Mouse (Mus musculus) MN1 (cell line): ENCODE results near the gene Mrpl34.
"Not testable (repeated sequence)": the region's sequence is repeated elsewhere in the genome, so short reads cannot be mapped to it uniquely, and the experiment has no call there.

Experiments used
- DNase-seq: peaks from one replicate; pipeline ENCODE4 v3.0.0-alpha.2; 2016; ENCODE audit warnings: low spot score

The Mrpl34 gene

DNA sequence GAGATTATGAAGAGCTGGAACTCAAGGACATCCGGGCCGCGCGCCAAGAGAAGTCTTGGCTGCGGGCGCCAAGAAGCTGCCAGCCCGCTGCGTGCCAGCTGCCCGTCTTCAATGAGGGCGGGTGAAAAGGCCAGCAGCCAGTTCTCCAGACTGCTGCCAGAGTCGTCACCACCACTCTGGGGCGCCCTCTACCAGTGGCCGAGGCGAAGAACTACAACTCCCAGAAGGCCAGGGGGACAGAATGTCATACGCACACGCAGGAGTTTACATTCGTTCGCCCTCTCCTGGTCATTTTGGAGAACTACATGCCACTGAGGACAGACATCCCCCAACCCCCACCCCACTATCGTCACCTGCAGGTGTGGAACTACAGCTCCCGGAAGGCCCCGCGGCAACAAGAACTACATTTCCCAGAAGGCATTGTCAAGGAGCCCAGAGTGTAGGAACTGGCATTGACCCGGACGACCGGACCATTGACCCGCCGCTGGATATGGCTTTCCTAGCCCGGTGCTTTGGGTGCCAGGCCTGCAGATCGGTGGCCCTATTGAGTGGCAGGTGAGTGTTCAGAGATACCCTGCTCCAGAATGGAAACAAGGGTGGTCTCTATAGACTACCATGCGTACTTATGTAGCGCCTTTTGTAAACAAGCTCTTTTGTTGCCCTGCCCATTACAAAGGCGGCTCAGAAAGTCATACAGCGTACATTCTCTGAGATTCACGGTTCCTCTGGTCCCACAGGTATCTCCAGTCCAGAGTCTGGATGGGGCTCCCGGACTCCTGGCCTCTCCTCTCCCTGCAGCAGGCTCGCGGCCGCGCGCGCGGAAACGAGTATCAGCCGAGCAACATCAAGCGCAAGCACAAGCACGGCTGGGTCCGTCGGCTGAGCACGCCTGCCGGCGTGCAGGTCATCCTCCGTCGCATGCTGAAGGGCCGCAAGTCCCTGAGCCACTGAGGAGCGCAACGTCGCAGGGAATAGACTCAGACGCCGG, at the start of gene Mrpl34:
Mrpl34 (plus strand) TSS at position 447 of the 988 bp plus-strand sequence.
- DNase-seq: peak; percentile 100

DNA sequence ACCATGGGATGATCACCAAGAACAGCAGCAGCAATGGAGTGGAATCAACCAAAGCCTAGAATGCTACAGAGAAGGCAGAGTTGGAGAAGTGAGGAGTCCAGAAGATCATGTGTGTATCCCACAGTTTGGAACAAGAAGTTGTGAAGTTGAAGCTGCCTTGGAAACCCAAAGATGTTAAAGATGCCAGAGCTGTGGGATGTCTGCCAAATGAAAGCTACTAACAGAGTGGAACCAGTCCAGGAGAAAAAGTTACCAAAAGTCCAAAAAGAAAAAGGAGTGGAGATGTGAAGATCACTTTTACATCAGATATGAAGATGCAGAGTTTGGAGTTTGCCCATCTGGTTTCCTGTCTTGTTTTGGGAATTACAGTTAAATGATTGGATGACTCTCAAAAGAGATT, 42.6 kb upstream of the Mrpl34 start:
- no peak for DNase-seq

DNA sequence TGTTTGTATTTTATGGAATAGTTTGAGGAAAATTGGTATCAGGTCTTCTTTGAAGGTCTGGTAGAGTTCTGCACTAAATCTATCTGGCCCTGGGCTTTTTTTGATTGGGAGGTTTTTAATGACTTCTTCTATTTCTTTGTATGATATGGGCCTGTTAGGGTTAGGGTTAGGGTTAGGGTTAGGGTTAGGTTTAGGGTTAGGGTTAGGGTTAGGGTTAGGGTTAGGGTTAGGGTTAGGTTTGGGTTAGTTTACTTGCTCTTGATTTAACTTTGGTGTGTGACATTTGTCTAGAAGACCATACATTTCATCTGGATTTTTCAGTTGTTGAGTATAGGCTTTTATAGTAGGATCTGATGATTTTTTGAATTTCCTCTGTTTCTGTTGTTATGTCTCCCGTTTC, 31.8 kb upstream of the Mrpl34 start:
- not testable (repeated sequence) for DNase-seq

DNA sequence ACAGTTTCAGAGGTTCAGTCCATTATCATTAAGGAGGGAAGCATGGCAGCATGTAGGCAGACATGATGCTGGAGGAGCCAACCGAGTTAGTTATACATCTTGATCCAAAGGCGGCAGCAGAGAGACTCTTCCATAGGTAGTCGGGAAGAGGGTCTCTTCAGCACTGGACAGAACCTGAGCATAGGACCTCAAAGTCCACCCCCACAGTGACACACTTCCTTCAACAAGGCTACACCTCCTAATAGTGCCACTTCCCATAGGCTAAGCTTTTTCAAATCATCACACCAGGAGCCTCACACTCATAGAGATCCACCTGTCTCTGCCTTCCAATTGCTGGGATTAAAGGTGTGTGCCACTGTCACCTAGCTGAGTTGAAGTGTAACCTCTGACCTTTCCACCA, 27.7 kb upstream of the Mrpl34 start:
- no peak for DNase-seq

DNA sequence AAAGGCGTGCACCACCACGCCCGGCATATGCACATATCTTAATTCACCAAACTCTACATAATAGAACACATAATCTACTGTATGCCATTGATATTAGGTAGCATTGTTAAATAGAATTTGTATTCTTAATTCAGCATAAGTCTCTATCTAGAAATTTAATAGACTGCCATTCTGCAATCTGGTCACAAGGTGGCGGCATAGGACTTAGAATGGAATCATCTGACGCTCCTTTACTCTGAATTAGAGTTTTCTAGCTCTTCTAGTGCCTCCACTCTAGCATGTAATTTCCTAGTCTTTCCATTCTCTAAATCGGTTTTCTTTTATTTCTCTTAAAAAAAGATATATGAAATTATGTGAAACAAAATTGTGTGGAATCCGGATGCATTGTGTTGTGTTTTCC, 23.4 kb upstream of the Mrpl34 start:
- peak; percentile 85 for DNase-seq

DNA sequence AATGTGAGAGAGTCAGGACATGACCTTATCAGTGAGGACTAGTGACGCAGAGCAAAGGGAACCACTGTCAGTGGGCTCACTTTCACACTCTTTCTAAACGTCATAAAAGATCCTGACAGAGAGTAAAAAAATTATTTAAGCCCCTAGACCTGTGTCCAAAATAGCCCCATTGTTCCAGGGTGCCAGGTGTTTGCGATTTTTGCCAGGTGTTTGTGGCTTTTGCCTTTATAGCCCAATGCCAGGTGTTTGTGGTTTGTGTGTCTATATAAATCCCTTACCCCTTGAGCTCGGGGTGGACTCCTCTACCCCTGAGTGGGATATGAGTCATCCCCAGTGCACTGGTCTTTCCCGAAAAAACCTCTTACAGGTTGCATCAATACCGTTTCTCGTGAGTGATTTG, 19.7 kb upstream of the Mrpl34 start:
- DNase-seq: no peak

DNA sequence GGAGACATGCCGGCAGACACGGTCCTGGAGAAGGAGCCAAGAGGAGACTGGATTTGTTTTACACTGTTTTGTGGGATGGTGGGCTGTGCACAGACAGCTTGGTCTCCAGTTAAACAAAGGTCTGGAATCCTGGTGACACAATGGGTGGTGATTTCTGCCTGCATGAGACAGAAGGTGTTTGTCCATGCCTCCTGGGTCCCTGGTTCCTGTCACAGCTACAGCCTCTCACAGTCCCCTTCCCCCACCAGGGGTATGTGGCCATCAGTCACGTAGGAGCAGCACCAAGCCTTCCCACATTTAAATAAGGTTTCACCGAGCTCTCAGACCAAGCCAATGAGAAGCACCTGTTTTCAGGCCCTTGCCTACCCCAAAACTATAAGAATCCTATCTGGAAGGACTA, 13.4 kb upstream of the Mrpl34 start:
- no peak for DNase-seq

DNA sequence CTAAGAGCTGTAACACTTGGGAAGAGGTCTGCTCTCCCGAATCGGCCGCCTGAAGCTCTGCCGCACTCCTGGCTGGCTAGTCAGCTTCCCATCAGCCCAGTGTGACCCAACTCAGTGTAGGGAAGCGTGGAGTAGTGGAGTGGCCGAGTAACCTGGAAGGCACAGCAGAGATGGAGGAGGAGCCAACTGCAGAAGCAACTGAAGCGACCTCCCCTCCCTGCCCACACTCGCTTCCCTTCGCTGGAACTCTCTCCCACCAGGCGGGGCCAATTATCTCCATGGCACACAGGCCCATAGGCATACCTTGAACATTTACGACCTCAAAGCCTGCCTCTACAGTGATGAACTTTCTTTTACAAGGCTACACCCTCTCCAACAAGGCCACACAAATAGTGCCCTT, 13.0 kb upstream of the Mrpl34 start:
- no peak for DNase-seq

DNA sequence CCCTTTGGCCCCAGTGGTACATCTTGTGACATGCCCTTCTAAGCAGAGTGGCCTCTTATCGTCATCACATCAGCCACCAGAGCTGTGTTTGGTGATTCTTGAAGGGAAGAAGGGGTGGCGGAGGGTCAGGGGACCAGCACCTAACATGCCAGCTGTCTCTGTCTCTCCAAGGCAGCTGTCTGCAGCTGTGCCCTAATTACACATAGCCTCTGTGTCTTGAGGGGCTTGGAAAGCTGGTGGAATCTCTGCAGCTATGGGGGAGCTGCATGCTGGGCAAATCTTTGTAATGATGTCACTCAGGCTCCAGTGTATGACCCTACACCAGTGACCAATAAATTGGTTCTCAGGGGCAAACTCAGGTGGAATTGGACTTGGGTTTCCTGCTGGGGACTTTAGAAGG, 12.1 kb upstream of the Mrpl34 start:
- DNase-seq: no peak

DNA sequence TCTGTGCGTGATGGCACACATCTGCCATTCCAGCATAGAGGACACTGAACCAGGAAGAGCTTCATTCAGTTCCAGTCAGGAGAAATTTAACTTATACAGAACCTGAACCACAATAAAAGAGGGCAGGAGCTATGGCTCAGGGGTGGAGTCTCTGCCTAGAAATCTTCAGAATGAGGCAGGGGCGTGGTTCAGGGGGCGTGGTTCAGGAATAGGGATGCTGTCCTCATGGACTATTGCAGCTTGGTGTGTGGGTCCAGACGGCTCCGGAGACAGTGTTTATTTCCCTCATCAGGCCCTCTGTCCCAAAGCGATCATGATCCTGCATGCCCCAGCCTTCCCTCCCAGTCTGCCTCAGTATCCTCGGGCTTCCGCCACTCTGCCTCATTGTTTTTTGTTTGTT, 10.1 kb upstream of the Mrpl34 start:
- DNase-seq: no peak

DNA sequence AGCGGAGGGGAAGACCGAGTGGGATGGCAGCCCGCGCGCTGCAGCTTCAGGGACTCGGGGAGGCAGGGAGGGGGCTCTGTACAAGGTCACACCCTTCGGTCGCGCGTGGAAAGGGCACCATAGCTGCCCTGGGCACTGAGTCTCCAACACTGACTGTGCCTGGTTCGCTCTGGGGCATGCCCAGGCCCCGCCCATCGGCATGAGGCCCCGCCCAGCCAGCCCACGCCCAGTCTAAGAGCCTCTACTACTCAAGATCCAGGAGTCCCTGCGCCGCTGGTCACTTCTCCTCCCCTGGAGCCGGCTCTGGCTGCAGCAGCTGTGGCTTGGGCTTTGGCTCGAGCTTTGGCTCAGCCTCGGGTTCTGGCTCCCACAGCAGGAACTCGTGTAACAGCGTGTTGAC, 7.9 kb upstream of the Mrpl34 start:
- DNase-seq: no peak

DNA sequence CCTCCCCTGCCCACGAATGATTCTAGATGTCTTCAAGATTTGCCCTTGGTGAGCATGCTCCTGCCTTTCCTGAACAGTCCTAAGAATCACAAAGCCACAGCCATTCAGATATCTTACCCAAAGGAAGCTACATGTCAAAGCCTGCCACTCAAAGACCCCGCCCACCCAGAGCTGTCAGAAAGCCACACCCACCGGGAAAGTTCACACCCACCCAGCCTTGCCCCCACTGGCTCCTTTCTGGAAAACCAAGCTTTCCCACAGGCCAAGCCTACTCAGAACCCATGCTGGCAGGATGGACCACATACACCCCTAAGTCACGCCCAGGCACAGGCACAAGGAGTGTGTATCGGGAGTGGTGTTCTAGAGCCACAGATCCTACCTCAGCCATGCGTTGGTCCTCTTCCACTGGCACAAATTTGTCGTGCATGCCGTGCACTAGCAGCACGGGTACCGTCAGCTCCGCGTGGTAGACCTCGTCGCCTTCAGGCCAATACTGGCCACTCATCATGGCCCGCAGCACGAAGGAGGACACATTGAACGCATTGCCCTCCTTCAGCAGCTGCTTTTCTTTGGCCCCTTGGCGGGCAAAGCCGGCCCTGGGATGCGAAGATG, 7.0 kb upstream of the Mrpl34 start:
- DNase-seq: no peak

DNA sequence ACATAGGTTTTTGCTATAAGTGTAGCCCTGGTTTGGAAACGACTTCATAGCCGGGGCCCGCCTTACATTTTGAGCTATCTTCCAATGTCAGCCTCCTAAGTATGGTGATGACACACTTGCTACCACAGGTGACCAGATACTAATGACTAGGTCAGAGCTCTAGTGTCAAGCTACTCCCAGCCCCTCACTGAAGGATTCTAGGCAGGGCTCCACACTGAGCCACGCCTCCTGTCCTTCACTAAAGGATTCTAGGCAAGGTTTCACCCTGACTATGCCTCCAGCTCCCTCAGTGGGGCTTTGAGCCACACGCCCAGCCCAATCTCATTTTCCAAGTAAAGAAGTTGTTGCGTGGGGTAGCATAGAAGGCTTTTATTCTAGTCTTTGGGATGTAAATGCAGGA, 4.0 kb upstream of the Mrpl34 start:
- no peak for DNase-seq

DNA sequence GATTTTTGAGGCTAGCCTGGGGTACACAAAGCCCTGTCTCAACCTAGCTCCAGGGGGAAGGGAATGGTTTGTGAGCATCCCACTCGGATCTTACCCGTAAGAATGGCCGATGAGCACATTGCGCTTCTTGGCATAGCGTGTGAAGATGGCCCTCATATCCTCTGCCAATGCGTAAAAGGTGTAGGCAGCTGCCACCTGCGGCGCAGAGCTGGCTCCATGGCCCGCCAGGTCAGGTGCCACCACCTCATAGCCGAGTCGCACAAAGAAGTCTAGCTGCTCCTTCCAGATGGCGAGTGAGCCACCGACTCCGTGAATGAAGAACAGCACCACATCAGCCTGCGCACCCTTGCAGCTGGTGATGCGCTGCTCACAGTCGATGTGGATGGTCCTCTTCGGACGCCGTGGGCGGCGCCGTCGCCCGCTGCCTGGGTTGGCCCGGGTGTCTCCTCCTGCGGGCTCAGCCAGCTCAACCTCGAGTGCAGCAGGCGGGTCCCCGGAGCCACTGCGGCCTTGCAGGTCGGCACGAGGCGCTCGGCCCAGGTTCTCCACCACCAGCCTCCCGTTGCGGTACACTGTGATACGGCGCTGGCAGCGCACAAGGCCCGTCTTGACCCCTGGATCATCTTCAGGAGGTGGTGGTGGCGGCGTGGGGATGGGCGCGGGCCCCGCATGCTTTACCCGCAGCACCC, 3.5 kb upstream of the Mrpl34 start:
- DNase-seq: no peak

DNA sequence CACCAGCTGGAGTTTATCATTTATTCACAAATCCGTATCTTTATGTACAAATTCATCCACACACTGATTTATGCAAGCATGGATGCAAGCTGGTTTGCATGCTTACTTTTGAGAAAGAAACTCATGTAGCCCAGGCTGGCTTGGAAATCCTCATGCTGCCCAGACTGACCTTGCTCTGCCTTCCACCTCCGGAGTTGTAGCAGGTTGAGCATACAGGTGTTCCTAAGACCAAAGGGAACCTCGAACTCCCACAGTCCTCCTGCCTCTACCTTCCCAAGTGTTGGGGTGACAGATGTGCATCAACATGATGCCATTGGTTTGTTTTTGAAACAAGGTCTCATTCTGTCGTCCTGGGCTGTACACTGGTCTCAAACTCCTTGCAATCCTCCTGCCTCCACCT, 2.6 kb upstream of the Mrpl34 start:
- no peak for DNase-seq

DNA sequence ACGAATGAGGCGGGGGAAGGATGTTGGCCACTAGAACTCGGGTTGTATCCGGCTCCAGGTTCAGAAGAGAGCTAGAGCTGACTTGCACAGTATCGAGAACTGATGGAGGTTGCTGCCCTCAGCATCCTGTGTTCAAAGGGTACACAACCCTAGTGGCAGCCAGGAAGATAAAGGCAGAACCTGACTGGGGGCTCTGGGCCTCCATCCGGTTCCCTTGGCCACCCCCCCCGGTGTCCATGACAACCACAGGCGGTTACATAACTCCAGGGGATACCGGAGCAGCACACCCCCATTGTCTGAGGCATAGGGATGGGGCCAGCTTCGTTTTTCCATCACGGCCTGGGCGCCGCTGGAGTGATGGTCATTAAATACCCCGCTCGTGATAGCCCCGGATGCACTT, 2.0 kb upstream of the Mrpl34 start:
- DNase-seq: peak; percentile 59

DNA sequence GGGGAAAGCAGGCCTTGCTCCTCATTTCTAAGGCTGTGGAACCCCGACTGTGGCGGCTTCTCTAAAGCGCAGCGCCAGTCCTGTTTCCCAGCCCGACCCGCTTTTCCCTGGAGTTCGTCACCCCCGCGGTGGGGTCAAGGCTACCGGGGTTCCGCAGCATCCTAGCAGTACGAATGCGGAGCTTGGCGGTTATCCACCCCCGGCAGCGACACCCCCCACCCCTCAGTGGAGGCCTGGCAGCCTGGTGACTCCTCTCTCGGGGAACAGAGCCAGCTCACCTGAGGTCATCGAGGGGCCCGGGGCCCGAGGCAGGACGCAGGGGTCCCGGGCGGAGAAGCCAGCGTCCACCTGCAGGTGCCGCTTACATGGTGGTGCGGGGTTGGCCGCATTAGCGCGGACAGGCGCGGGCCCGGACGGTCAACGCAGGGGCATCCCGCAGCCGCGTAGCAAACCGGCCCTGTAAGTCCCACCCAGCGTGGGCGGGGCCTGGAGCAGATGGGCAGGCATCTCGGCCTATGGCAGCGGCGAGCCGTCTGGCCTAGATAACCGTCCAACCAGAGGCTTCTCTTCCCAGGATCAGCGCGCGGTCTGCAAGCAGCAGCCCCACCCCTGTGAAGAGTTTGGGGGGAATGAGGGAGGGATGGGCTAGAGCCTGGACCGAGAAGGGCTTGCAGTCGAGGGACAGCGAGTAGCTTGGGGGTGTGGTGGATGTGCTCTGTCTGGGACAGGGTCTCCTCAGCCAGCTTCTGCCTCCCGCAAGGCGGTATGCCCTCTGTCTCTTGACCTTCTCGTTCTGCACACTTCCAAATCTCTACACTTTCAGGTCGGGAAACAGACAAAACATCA, 1.3 kb upstream of the Mrpl34 start, which contains the start of gene Abhd8:
Abhd8 (minus strand) TSS at position 468 of the 846 bp plus-strand sequence.
- peak; percentile 98 for DNase-seq

DNA sequence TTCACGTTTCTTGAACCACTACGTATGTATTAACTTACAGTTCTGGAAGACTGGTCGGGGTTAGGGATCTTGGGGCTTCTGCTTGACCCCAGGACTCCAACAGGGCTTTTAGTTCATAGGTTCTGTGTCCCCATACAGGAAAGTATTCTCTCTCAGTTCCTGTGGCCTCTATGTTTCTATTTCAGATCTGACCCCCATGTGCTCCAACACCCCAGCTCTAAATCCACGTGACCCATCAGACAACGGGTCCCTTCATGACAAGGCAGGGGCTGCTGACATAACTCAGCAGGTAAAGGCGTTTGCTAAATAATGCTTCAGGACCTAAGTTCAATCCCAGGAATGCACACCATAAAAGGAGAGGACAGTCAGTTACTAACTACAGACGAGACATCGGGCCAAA, 974 bp downstream of the Mrpl34 start:
- DNase-seq: no peak

DNA sequence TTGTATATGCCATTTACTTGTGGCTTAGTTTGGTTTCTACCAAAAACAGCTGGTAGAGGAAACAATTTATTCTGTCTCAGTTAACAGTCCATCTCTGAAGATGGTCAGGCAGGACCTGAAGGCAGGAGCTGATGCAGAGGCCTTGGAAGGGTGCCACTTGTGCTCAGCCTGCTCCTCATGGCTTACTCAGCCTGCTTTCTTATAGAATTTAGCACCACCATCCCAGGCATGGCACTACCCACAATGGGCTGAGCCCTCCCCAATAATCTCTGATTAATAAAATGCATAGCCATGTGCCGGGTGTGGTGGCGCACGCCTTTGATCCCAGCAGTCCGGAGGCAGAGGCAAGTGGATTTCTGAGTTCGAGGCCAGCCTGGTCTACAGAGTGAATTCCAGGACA, 1.4 kb downstream of the Mrpl34 start:
- DNase-seq: no peak

DNA sequence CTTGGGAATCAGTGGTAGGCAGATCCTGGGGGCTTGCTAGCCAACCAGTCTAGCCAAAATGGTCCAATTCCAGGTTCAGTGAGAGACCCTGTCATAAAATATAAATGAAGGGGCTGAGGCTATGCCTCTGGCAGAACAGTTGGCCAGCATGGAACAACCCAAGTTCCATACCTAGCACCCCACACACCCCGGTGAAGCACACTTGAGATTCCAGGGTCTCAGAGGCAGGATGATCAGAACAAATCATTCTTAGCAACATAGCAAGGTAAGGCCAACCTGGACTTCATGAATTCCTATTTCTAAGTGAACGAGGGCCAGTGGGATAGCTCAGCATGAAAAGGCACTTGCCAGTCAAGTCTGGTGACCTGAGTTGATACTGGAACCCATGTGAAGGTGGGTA, 2.4 kb downstream of the Mrpl34 start:
- DNase-seq: no peak

DNA sequence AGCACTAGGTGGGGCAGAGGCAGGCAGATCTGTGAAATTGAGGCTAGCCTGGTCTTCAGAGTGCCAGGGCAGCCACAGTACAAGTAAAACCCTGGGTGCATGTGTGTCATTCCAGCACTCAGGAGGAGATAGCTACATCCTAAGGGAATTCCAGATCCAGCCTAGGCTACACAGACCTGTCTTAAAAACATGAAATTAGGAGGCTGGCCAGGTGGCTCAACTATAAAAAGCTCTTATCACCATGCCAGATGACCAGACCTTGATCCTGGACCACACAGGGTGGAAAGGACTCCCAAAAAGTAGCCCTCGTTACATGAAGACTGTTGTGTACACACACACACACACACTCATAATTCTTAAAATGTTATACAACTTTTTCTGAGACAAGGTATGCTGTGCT, 3.2 kb downstream of the Mrpl34 start:
- DNase-seq: no peak

DNA sequence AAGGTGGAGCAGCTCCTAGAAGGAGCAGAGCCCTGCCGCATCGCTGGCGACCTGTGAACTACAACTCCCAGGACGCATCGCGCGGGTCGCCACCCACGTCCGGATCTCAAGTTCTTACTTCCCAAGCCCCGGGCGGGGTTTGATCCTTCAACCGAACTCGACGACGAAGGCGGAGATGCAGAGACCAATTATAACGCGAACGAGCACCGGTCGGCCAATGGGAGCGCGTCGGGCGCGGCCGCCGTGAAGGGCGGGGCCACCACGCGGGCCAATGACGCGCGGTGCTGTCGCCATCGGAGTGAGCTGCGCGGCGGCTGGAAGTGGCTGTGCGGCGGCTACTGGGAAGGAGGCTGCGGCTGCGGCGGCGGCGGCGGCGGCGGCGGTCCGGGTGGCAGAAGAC, 4.2 kb downstream of the Mrpl34 start, which contains the start of gene Dda1:
Dda1 (plus strand) TSS at position 284 of the 400 bp plus-strand sequence.
- peak; percentile 99 for DNase-seq
